Mouse (Mus musculus): Measurements from ENCODE around the gene Tas1r3.

DNA sequence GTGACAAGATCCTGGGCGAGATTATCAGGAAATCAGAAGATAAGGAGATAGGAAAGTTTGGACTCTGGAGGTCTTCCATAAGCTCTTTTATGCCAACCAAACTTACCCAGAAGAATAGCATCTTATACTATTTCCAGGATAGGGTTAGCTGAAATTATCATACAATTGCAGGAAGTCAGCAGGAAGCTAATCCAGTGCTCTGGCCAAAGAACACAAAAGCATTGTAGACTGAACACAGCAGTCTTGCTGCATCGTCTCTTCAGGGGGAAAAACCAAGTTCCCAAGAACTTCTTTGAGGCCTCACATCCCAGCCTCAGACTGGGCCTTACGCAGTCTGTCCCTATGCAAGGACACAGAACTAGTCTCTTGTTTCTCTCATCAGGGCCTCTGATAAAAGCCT, 20.4 kb upstream of the Tas1r3 start:
- TF ChIP-seq CTCF (IDR thresholded peaks at IDR 0.05; ENCODE audit: borderline replicate concordance, insufficient read depth, low read length) (no peak), POLR2A (IDR thresholded peaks at IDR 0.05; ENCODE audit: low read depth, low read length) (no peak)

Data from embryonic fibroblast, embryonic 13.5 days (primary cell).